Mouse (Mus musculus): ENCODE results near the gene Opcml. TPM values are rescaled to one million over a fixed set of nuclear protein-coding genes. Genes with fewer than 3 reads are reported as not detected.

The Opcml gene
- polyA plus RNA-seq, 2 experiments: 3.7 to 5.5 TPM

GRCm38 (mm10) chr9:28420808-28421207 lies 630.2 kb downstream of the Opcml start:
- Histone ChIP-seq H3K4me2 (replicated peaks; ENCODE audit: low read depth, low read length, severe bottlenecking) (no peak overlapping the region), H3K9me3 (ENCODE audit: control insufficient read depth, low read length) (no peaks in the 10 kb centered on the region), H3K27ac (replicated peaks; ENCODE audit: low read depth, low read length) (no peak overlapping the region), H3K27me3 (ENCODE audit: control insufficient read depth, insufficient read depth, low read length) (no peaks in the 10 kb centered on the region), H3K36me3 (ENCODE audit: control insufficient read depth, insufficient read depth, low read length) (no peaks in the 10 kb centered on the region), H3K4me1 (ENCODE audit: control insufficient read depth, insufficient read depth, low read length) (no peaks in the 10 kb centered on the region), H3K9ac (ENCODE audit: low read depth, low read length, severe bottlenecking) (no peak overlapping the region), H3K4me3 (replicated peaks; ENCODE audit: low read length) (no peak overlapping the region)
- no peak for DNase-seq (ENCODE audit: low spot score)
- TF ChIP-seq POLR2A (IDR thresholded peaks at IDR 0.05; ENCODE audit: borderline replicate concordance, extremely low read depth, insufficient read depth, insufficient read length): no peak
- ATAC-seq (ENCODE audit: low FRiP score, low read depth): no peak
- WGBS: 87% methylated on average over 5 of the region's 5 CpGs

- no peak for DNase-seq (ENCODE audit: low spot score)
- WGBS: 75% methylated on average over 12 of the region's 12 CpGs
- H3K4me1 ChIP-seq (ENCODE audit: control insufficient read depth, insufficient read depth, low read length): no peaks in the 10 kb centered on the region
- ATAC-seq (ENCODE audit: low FRiP score, low read depth): no peak
- H3K36me3 ChIP-seq (ENCODE audit: control insufficient read depth, insufficient read depth, low read length): no peaks in the 10 kb centered on the region
- H3K27ac ChIP-seq (replicated peaks; ENCODE audit: low read depth, low read length): no peak overlapping the region
- no peaks in the 10 kb centered on the region for H3K27me3 ChIP-seq (ENCODE audit: control insufficient read depth, insufficient read depth, low read length)
- no peaks in the 10 kb centered on the region for H3K9me3 ChIP-seq (ENCODE audit: control insufficient read depth, low read length)
- TF ChIP-seq POLR2A (IDR thresholded peaks at IDR 0.05; ENCODE audit: borderline replicate concordance, extremely low read depth, insufficient read depth, insufficient read length): no peak
- no peak overlapping the region for H3K9ac ChIP-seq (ENCODE audit: low read depth, low read length, severe bottlenecking)
- H3K4me2 ChIP-seq (replicated peaks; ENCODE audit: low read depth, low read length, severe bottlenecking): no peak overlapping the region
- H3K4me3 ChIP-seq (replicated peaks; ENCODE audit: low read length): no peak overlapping the region
Measured at GRCm38 (mm10) chr9:28423407-28423806, 632.8 kb downstream of the Opcml start.

- ATAC-seq (ENCODE audit: low FRiP score, low read depth) (no peak), DNase-seq (ENCODE audit: low spot score) (no peak)
- no peaks in the 10 kb centered on the region for H3K4me1 ChIP-seq (ENCODE audit: control insufficient read depth, insufficient read depth, low read length)
- H3K4me3 ChIP-seq (replicated peaks; ENCODE audit: low read length): no peak overlapping the region
- 70% methylated on average over 8 of the region's 8 CpGs for WGBS
- H3K27me3 ChIP-seq (ENCODE audit: control insufficient read depth, insufficient read depth, low read length): no peaks in the 10 kb centered on the region
- H3K9me3 ChIP-seq (ENCODE audit: control insufficient read depth, low read length): no peaks in the 10 kb centered on the region
- no peak for TF ChIP-seq POLR2A (IDR thresholded peaks at IDR 0.05; ENCODE audit: borderline replicate concordance, extremely low read depth, insufficient read depth, insufficient read length)
- no peak overlapping the region for H3K27ac ChIP-seq (replicated peaks; ENCODE audit: low read depth, low read length)
- H3K9ac ChIP-seq (ENCODE audit: low read depth, low read length, severe bottlenecking): no peak overlapping the region
- H3K4me2 ChIP-seq (replicated peaks; ENCODE audit: low read depth, low read length, severe bottlenecking): no peak overlapping the region
- H3K36me3 ChIP-seq (ENCODE audit: control insufficient read depth, insufficient read depth, low read length): no peaks in the 10 kb centered on the region
Measured at GRCm38 (mm10) chr9:28432159-28432558, 641.6 kb downstream of the Opcml start.

- Histone ChIP-seq H3K27ac (replicated peaks; ENCODE audit: low read depth, low read length) (no peak overlapping the region), H3K27me3 (ENCODE audit: control insufficient read depth, insufficient read depth, low read length) (no peaks in the 10 kb centered on the region), H3K9me3 (ENCODE audit: control insufficient read depth, low read length) (no peaks in the 10 kb centered on the region), H3K4me2 (replicated peaks; ENCODE audit: low read depth, low read length, severe bottlenecking) (no peak overlapping the region), H3K4me1 (ENCODE audit: control insufficient read depth, insufficient read depth, low read length) (no peaks in the 10 kb centered on the region), H3K4me3 (replicated peaks; ENCODE audit: low read length) (no peak overlapping the region), H3K36me3 (ENCODE audit: control insufficient read depth, insufficient read depth, low read length) (no peaks in the 10 kb centered on the region), H3K9ac (ENCODE audit: low read depth, low read length, severe bottlenecking) (no peak overlapping the region)
- 90% methylated on average over 4 of the region's 4 CpGs for WGBS
- no peak for ATAC-seq (ENCODE audit: low FRiP score, low read depth)
- TF ChIP-seq POLR2A (IDR thresholded peaks at IDR 0.05; ENCODE audit: borderline replicate concordance, extremely low read depth, insufficient read depth, insufficient read length): no peak
- no peak for DNase-seq (ENCODE audit: low spot score)
Measured at GRCm38 (mm10) chr9:28438752-28439151, 648.2 kb downstream of the Opcml start.

- no peak for TF ChIP-seq POLR2A (IDR thresholded peaks at IDR 0.05; ENCODE audit: borderline replicate concordance, extremely low read depth, insufficient read depth, insufficient read length)
- Histone ChIP-seq H3K27ac (replicated peaks; ENCODE audit: low read depth, low read length) (no peak overlapping the region), H3K4me2 (replicated peaks; ENCODE audit: low read depth, low read length, severe bottlenecking) (no peak overlapping the region), H3K9me3 (ENCODE audit: control insufficient read depth, low read length) (no peaks in the 10 kb centered on the region), H3K4me3 (replicated peaks; ENCODE audit: low read length) (no peak overlapping the region), H3K4me1 (ENCODE audit: control insufficient read depth, insufficient read depth, low read length) (no peaks in the 10 kb centered on the region), H3K36me3 (ENCODE audit: control insufficient read depth, insufficient read depth, low read length) (no peaks in the 10 kb centered on the region), H3K27me3 (ENCODE audit: control insufficient read depth, insufficient read depth, low read length) (no peaks in the 10 kb centered on the region), H3K9ac (ENCODE audit: low read depth, low read length, severe bottlenecking) (no peak overlapping the region)
- DNase-seq (ENCODE audit: low spot score): no peak
- ATAC-seq (ENCODE audit: low FRiP score, low read depth): no peak
- 45% methylated on average over 5 of the region's 5 CpGs for WGBS
Measured at GRCm38 (mm10) chr9:28439433-28440191, 649.0 kb downstream of the Opcml start.

All from limb, embryonic 14.5 days (tissue).